Mouse (Mus musculus) layer of hippocampus, adult 11-12 months (tissue): Measurements from ENCODE around the gene Lrrn2.
A peak's percentile ranks its signal among the peaks of the same experiment; 100 is the strongest.

ENCODE experiments used
- DNase-seq: peaks from one replicate; pipeline ENCODE4 v3.0.0; 2022; ENCODE audit warnings: low spot score

Gene Lrrn2

DNA sequence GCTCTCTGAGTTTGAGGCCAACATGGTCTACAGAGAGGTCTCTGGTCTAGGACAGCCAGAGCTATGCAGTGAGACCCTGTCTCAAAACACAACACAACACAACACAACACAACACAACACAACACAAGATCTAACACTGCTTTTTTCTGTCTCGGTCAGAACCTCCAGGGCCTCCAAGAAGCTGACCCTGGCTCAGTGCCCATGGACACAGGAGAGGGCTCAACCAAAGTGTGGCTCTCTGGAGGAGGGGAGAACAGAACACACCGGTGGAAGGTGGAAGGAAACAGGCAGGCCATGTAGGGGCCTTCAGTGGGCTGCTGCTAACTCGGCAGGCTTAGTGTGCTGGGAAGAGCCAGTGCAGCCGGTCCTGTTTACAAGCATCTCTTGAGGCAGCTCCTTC is 5.6 kb downstream of the Lrrn2 start:
- no peak for DNase-seq

GRCm38 (mm10) chr1:132886626-132887025 is 6.6 kb downstream of the Lrrn2 start:
- DNase-seq: no peak

- DNase-seq: no peak
These were observed 8.7 kb downstream of the Lrrn2 start for GRCm38 (mm10) chr1:132888811-132889210.

- peak; percentile 52 for DNase-seq
These were observed 10.2 kb downstream of the Lrrn2 start for GRCm38 (mm10) chr1:132890161-132890794.

DNA sequence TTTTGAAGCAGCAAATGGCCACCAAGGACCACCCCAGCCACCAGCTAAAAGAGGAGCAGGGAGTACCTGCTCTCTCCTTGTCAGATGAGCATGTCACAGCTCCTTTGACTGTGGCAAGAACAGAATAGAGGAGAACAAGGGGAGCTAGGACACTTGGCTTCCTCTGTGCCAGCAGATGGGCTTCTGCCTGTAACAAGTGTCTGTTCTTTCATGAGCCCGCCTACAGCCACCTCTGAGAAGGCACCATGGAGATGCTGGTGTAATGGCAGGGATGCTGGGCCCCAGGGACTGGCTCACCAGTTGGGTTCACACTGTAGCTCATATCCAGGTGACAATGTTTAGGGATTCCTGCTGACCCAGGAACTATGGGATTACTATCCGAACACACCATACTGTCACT is 12.0 kb downstream of the Lrrn2 start:
- DNase-seq: peak; percentile 50

DNA sequence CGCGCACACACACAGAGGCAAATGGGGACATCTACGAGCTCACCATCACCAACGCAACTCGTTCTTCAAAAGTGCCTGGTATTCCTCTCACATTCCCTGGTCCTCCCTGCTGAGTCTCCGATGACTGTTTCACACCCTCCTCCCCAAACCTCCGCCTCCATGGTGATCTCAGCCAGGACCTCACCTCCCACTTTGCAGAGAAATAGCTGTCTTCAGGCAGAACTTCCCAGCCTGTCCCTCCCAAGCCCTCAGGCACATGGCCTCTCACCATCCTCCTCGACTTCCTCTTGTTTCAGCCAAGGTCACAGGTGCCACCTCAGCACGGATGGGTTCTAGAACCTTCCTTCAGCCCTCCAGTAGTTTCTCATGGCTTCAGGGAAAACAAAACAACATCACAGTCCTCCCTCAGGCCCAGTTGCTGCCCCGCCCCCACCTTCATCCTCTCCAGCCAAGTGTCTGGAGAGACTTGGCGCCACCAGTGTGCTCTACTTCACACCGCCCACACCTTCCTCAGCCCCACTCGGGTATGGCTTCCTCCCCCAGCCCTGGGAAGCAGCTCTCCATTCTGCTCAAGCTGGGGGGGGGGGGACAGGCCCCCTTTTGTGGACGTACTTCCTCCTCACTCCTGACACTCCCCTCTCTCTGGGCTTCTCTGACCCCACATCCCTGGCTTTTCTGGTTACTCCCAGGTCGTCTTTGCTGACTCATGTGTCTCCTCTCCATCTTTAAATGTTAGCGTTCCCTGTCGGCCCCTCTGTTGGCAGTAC is 13.4 kb downstream of the Lrrn2 start:
- DNase-seq: peak; percentile 38

DNA sequence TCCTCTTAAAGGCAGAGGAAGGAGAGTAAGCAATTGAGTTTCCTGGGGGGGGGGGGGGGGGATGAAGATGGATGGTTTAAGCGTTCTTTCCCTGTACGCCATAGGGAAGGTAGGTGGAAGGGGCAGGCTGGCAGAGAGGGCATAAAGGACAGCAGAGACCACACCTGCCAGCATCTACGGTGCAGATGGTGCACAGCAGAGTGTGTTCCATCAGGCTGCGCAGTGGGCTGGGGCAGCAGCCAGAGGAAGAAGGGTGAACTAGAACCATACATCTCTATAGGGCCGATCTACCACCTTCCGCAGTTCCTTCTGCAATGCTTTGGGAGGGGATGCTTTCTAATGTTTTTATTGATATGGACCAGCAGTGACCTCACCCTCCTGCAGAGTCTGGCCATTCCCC is 19.0 kb downstream of the Lrrn2 start:
- no peak for DNase-seq

DNA sequence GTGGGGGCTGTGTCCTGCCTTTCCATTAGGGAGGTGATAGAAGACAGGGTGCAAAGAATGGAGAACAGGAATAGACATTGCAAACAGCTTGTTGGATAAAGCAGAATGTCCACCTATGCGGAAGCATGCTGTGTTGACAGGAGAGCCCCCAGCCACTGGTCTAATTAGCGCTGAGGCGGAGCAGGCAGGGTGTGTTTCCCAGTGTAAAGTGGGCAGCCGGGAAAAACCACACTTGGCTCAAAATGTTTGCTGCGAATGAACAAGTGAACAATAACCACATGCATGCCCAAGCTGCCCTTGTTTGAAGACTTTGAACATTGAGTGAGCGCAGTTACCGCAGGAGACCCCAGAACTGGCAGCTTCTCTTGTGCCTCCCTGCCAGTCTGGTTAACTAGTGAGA is 19.6 kb downstream of the Lrrn2 start:
- DNase-seq: no peak

GRCm38 (mm10) chr1:132900945-132901344 is 20.9 kb downstream of the Lrrn2 start:
- DNase-seq: no peak

DNA sequence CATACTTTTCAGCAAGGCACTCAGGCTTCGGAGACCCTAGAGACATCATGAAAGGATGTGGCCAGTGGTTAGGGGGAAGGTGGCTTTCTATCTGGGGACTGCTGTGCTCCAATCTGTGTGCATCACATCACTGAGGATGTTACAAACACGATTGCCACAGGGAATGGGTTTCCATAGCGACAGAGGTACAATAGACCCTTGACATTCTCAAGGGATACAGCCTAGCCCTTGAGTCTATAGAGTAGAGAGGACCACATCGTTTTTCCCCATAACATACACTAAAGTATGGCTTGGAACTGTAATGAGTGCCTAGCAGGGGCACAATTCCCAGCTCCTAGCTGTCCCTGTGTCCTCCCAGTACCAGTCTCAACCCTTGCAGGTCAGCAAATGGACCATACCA is 23.4 kb downstream of the Lrrn2 start:
- no peak for DNase-seq

DNA sequence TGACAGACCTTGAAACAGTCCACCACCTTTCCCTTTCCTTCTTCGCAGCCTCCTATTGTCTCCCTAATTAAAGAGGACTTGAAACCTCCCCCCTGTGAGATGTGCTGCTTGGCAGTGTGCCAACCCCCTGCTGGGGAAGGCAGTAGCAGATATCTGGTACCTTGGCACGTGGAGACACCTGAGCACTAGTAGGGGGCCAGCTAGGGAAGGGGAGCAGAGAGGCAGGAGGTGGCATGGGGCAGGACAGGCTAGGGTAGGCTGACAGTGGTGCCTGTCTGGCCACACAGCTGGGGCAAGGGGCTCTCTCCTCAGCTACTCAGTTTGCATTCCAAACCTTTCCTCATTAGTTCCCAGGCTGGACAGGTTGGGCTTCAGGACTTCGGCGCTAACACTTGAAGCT is 29.0 kb downstream of the Lrrn2 start:
- no peak for DNase-seq

DNA sequence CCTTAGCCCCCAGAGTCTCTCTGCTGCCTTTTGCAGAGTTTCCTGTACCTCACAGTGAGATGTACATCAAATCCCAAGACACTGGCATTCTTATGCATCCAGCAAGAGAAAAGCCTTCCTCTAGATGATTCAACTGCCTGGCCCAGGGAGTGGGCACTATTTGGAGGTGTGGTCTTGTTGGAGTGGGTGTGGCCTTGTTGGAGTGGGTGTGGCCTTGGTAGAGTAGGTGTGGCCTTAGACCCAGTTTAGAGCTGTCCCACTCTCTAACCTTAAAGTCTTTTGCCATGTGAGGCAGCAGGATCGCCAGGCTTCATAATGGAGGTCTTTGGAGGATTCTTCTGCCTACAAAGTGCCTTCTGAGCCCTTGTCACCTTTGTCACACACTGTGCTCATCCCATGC is 29.9 kb downstream of the Lrrn2 start:
- DNase-seq: no peak

- DNase-seq: no peak
These were observed 30.5 kb downstream of the Lrrn2 start for GRCm38 (mm10) chr1:132910414-132911041.

DNA sequence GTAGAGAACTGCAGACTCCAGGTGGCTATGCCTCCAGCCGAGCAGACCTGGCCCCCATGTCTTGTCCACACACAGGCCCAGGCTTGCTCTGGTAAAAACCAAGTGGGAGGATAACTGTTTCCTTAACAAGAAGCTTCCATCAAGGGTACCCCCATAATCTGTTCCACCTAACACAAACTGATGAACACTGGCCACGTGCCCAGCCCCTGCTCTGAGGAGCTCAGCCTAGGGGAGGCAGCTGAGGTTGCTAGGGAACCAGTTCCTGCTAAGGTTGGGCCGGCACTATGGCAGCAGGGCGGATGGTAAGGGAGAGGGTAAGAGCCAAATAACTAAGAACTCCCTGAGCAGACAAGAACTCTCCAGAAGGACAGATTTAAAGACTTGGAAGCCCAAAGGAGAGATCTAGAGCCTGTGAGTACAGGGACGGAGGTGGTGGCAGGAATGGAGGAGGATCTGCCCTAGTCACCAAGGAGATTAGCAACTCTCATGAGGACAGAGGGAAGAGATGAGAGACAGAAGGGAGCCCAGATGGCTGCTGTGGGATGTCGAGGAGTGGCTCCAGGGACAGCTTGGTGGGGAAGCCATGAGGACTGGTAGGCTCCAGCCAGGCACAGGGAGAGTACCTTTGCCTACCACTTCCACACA is 35.9 kb downstream of the Lrrn2 start:
- peak; percentile 83 for DNase-seq

- DNase-seq: no peak
These were observed 37.5 kb downstream of the Lrrn2 start for GRCm38 (mm10) chr1:132917554-132917953.

- no peak for DNase-seq
These were observed 38.1 kb downstream of the Lrrn2 start for GRCm38 (mm10) chr1:132918117-132918680.

- no peak for DNase-seq
These were observed 39.2 kb downstream of the Lrrn2 start for GRCm38 (mm10) chr1:132919258-132919657.

DNA sequence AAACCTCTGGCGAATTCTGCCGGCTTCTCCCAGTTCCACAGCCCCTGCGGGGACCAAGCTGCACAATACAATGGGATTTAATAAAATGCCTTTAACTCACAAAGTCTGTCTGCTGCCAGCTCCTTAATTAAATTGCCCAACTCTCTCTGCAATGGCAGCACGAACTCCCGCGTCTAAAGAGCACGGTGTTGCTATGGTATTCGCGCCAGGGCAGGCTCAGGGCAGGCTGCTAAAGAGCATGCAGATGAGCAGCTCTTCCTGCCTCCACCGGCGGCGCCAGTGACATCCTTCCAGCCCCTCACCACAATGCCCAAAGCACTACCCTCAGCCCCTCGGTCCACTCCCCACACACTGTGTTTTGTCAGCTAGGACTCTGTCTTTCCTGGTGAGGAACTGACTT is 41.0 kb downstream of the Lrrn2 start:
- no peak for DNase-seq

- no peak for DNase-seq
These were observed 42.2 kb downstream of the Lrrn2 start for GRCm38 (mm10) chr1:132922257-132922656.

DNA sequence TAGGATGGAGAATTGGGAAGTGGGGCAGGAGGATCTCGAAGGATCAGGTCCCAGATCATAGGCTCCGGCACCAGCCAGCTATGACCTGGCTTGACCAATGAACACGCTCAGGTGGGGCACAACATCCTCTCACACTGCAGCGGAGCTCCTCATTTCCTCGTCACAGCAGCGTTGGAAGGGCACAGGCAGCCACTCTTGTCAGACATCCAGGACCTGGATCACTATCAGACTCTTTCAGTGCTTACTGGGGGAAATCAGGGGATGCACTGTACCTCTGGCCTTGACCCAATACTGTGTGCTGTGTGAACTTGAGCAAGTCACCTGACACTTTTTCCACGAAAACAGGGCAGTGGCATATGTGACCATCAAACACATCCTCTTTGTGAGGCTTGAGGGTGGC is 45.2 kb downstream of the Lrrn2 start:
- DNase-seq: no peak

DNA sequence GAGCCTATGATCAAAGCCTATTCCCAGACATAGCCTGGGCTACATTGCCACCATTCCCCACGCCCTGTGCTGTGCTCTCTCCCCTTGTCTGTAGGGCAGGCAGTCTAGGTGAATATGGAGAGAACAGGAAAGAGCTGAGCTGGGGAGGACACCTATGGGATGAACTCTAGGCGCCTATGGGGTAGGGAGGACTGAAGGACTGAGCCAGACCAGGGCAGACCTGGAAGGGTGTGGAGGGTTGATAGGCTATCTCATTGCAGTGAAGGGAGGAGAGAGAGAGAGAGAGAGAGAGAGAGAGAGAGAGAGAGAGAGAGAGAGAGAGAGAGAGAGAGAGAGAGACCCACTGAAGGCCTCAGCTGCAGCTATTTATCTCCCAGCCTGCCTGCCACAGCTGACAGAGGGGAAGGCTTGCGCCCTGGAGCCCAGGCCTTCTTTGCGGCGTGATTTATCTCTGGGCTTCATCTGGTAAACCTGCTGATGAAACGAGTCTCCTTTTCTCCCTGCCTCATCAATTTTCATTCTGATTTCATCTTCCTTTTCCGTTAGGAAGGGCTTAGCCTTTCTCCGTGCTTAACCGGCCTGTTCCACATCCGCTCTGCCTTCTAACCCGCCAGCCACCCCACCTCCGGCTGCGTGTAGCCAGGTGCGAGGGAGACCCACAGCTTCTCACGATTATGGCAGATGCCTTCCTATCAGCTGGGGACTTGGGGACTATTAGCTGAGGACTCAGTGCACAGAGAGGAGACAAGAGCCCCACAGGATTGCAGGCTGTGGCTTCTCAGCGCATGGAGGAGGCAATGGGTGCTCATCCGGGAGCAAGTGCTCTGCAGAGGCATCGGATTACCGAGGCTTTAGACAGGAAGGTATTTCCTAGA is 48.2 kb downstream of the Lrrn2 start:
- DNase-seq: no peak

DNA sequence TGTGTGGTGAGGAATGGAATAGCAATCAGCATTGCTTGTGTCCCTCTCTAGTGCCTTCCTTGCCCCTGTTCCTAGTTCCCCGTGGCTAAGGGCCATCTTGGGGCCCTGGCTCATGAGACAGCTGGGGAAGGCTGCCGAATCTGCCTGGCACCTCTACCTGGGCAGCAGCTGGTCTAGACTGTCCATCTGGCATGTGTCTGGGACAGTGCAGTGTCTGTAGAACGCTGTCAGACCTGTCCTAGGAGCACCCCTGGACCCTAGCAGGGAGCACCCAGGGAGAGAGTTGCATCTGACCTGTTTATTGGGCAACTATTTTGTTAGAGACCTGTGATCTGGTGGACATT is 48.8 kb downstream of the Lrrn2 start:
- no peak for DNase-seq
